Mouse (Mus musculus) gastrocnemius, adult 2 months (tissue): ENCODE results near the gene Iqcg. TPM values are rescaled to one million over a fixed set of nuclear protein-coding genes. Genes with fewer than 3 reads are reported as not detected.

ENCODE experiments used
- DNase-seq: peaks from one replicate; pipeline ENCODE4 v3.0.0; 2022
- H3K27ac ChIP-seq: fragments of 200-600 bp; 2 replicates; pipeline ENCODE4 v1.8.1; 2022; ENCODE audit warnings: mild to moderate bottlenecking
- H3K4me3 ChIP-seq: fragments of 200-600 bp; 2 replicates; pipeline ENCODE4 v1.8.1; 2022; ENCODE audit warnings: mild to moderate bottlenecking, moderate library complexity
- CTCF ChIP-seq: fragments of 200-600 bp; IDR thresholded peaks from 2 replicates; pipeline ENCODE4 v1.8.1; 2022; ENCODE audit warnings: antibody characterized with exemption, mild to moderate bottlenecking, moderate library complexity
- intact Hi-C: fragments of 180-260 bp; cut with DNase I; formaldehyde crosslinking; loops from one replicate; pipeline ENCODE4 v1.15.1; 2025
- long read RNA-seq, 2 experiments: library from polyadenylated mRNA; stranded (forward); transcript quantifications; one replicate each; pipeline ENCODE4 v2.0.0; 2021
- total RNA-seq, 2 experiments: library from RNA; stranded (reverse); gene quantifications; 2 replicates each; pipeline ENCODE4 v1.2.3; 2021

The Iqcg gene
- total RNA-seq = 1 to 10 TPM; 2.0 to 3.0 TPM
- long read RNA-seq, experiment 1, partial matches to known transcripts = 8 of 8 reads
- long read RNA-seq, experiment 1, other reads (novel, unspliced or antisense) = 0 of 8 reads
- long read RNA-seq, experiment 2, partial matches to known transcripts = 5 of 5 reads
- long read RNA-seq, experiment 2, other reads (novel, unspliced or antisense) = 0 of 5 reads

DNA sequence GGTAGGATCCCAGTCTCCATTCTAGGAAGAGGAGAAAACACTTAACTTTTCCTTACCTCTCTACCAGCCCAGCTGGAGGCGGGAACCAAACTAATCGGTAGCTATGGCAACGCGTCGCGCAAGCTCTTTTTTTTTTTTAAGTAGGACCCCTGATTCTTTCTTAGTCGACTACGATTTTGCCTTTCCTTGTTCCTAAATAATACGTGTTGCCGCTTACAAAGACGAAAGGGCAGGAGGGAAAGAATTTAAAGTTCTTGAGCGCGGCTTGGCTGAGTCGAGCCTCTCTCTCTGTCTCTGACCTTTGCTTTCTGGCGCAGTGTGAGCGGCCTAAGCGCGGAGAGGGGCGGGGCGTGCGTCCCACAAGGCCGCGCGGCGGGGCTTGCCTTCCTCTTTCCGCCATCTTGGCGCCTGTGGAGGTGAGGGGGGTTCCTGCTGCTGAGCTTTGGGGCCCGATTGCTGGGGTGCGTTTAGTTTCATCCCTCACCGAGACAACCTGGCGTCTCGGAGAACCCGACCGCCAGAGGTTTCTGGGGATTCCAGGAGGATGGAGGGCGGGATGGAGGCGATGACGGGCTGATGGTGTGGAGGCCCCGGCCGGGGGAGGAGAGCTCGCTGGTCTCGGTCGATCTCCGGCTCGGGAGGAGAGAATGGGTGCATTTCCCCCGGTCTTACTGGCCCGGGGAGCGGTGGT, at the start of gene Iqcg, which contains the start of gene Rpl35a:
TSS of gene Iqcg (minus strand) at position 124 of the 691 bp plus-strand sequence.
TSS of gene Rpl35a (plus strand) at position 359 of the 691 bp plus-strand sequence.
- H3K4me3 ChIP-seq = peak within 1 kb of the TSS; percentile 85
- peak; percentile 93 for DNase-seq
- peak within 1 kb of the TSS; percentile 97 for H3K27ac ChIP-seq
- intact Hi-C loops = loop anchor here (5.0 kb wide), 2 partner anchors 126 to 196 kb away; partner anchors contain the start of gene Snx4
- TF ChIP-seq CTCF = no peak

- H3K27ac ChIP-seq = no peak overlapping the region
- no peak for DNase-seq
- no peak for TF ChIP-seq CTCF
These were observed 29.6 kb upstream of the Iqcg start for GRCm38 (mm10) chr16:33085666-33086065.

DNA sequence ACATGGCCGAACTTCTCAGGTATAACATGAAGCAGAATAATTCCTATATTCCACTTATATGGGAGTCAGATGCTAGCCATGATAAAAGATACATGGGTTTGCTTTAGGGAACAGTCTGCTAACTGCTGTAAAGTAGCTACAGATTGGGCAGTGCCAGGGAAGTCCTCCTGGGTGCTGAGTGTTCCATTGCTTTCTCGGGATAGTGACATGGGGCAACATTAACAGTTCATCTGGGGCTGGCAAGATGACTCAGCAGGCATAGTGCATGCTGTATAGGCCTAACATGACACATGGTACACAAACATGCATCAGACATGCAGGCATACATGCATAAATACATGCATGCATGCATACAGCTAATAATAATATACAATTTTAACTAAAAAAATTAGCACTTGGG, 28.0 kb upstream of the Iqcg start:
- no peak for TF ChIP-seq CTCF
- intact Hi-C loops = no loop called here
- H3K27ac ChIP-seq = peak overlapping the region; percentile 35; the same call in 1 of the 2 replicates
- no peak for DNase-seq
- H3K4me3 ChIP-seq = no peak overlapping the region

More at GRCm38 (mm10) chr16:33085666-33086065, 29.6 kb upstream of the Iqcg start:
- intact Hi-C loops = no loop called here
- H3K4me3 ChIP-seq = no peak overlapping the region

- DNase-seq = no peak
- H3K4me3 ChIP-seq = no peak overlapping the region
- intact Hi-C loops = no loop called here
- TF ChIP-seq CTCF = no peak
- H3K27ac ChIP-seq = no peak overlapping the region
These were observed 26.9 kb upstream of the Iqcg start for GRCm38 (mm10) chr16:33082951-33083350.

DNA sequence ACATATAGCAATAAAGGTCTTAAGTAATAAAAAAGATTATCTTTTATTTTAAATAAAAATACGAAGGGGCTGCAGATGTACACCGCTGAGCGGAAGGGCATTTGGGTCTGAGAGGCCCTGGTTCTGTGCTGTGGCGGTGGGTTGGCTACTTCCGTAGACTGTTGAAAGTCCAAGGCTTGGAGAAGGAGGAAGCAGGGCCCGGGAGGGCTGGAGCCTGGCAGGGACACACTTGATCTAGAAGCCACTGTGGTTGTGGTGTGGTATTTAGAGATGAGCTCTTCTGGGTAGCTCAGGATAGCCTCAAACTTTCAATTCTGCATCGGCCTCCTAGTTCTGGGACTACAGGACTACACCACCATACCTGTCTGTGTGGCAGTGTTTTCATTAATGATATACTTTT, 24.0 kb upstream of the Iqcg start:
- Histone ChIP-seq H3K4me3 (no peak overlapping the region), H3K27ac (no peak overlapping the region)
- DNase-seq = no peak
- intact Hi-C loops = no loop called here
- TF ChIP-seq CTCF = no peak

- intact Hi-C loops = no loop called here
- TF ChIP-seq CTCF = no peak
- Histone ChIP-seq H3K4me3 (no peak overlapping the region), H3K27ac (no peak overlapping the region)
- no peak for DNase-seq
These were observed 21.1 kb upstream of the Iqcg start for GRCm38 (mm10) chr16:33077069-33077627.

- Histone ChIP-seq H3K4me3 (no peak overlapping the region), H3K27ac (no peak overlapping the region)
- no peak for TF ChIP-seq CTCF
- intact Hi-C loops = no loop called here
- no peak for DNase-seq
These were observed 20.1 kb upstream of the Iqcg start for GRCm38 (mm10) chr16:33076078-33076477.

DNA sequence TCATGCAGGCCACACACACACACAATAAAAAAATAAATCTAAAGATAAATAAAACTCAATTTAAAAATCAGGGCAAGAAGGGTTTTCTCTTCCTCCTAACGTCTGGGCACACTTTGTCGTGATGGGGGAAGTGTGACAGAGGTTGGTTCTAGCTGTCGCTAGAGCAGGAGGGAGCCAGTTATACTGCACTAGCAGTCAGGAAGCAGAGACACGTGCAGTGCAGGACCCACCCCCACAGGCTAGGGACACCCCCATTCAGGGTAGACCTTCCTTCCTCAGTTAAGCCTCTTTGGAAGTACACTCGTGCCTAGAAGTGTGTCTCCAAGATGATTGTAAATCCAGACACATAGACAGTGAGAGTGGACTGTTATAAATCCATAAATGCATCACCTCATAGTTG, 18.9 kb upstream of the Iqcg start:
- H3K27ac ChIP-seq = no peak overlapping the region
- DNase-seq = no peak
- no peak overlapping the region for H3K4me3 ChIP-seq
- intact Hi-C loops = no loop called here
- TF ChIP-seq CTCF = no peak

GRCm38 (mm10) chr16:33072871-33073557, 17.0 kb upstream of the Iqcg start:
- Histone ChIP-seq H3K4me3 (no peak overlapping the region), H3K27ac (no peak overlapping the region)
- 0 out of 2 replicates have a peak, but pooled peaks have one; percentile 0 for TF ChIP-seq CTCF
- intact Hi-C loops = no loop called here
- no peak for DNase-seq

DNA sequence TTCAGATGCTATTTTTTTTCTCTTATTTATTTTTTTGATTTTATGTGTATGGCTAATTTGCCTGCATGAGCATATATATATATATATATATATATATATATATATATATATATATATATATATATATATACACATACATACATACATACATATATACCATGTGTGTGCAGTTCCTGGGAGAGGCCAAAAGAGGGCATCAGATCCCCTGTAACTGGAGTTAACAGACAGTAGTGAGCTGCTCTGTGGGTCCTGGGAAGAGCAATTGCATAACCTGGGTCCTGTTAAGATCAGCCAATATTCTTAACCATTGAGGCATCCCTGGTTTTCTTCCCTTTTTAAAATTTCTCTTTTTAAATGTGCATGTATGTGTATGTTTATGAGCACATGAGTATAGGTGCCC, 14.9 kb upstream of the Iqcg start:
- H3K4me3 ChIP-seq = no peak overlapping the region
- DNase-seq = no peak
- intact Hi-C loops = no loop called here
- no peak; the same call in 1 of the 2 replicates for TF ChIP-seq CTCF
- no peak overlapping the region for H3K27ac ChIP-seq

GRCm38 (mm10) chr16:33064636-33065035, 8.6 kb upstream of the Iqcg start:
- no peak for DNase-seq
- intact Hi-C loops = no loop called here
- Histone ChIP-seq H3K27ac (no peak overlapping the region), H3K4me3 (no peak overlapping the region)
- no peak for TF ChIP-seq CTCF

DNA sequence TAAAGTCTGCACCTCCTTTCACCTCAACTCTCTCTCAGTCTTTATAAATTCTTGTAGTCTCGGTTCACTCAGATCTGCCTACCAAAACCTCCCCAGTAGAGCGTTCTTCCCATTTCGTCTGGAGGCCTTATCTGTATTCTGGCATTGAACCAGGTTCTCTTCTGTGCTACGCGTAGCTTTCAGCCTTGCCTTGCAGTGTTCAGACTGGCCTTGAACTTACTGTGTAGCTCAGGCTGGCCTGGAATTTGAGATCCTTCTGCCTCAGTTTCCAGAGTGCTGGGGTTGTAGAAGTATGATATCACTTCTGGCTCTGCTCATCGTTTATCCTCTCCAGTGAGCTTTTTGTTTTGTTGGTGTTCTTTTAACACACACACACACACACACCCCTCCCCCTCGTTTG, 7.2 kb upstream of the Iqcg start:
- no peak for DNase-seq
- intact Hi-C loops = loop anchor here (2.0 kb wide), 1 partner anchor 816 kb away; the partner anchor contains the start of genes Fbxo45 and Wdr53
- no peak for TF ChIP-seq CTCF

More for the DNA sequence above, 7.2 kb upstream of the Iqcg start:
- H3K4me3 ChIP-seq = peak overlapping the region; percentile 96
- peak overlapping the region; percentile 80; the same call in 1 of the 2 replicates for H3K27ac ChIP-seq
